Mouse (Mus musculus) R1 (cell line): ENCODE measurements at regions not wholly inside any gene's neighbourhood (a gene's known extent, or its start where the extent isn't known, plus 50 kb on each side); places are given as distances from the start of the nearest gene placed in this dataset.

Experiments used
- DNase-seq: peaks from one replicate; pipeline ENCODE4 v3.0.0-alpha.2; 2018; ENCODE audit warnings: low read depth, low spot score

- DNase-seq, result no peak
These were observed 585.0 kb upstream of the Cdh11 start for GRCm38 (mm10) chr8:103370394-103370793.

- no peak for DNase-seq
These were observed 587.6 kb upstream of the Cdh11 start for GRCm38 (mm10) chr8:103373007-103373406.

- DNase-seq, result no peak
These were observed 588.7 kb upstream of the Cdh11 start for GRCm38 (mm10) chr8:103374151-103374550.

- no peak for DNase-seq
These were observed 593.1 kb upstream of the Cdh11 start for GRCm38 (mm10) chr8:103378545-103378944.

- DNase-seq, result no peak
These were observed 596.1 kb upstream of the Cdh11 start for GRCm38 (mm10) chr8:103381575-103381974.

GRCm38 (mm10) chr8:103391359-103391758 is 605.9 kb upstream of the Cdh11 start:
- no peak for DNase-seq

GRCm38 (mm10) chr8:103395316-103395715 is 609.9 kb upstream of the Cdh11 start:
- no peak for DNase-seq

- DNase-seq, result no peak
These were observed 612.7 kb upstream of the Cdh11 start for GRCm38 (mm10) chr8:103398179-103398578.

- DNase-seq, result peak; percentile 29
These were observed 614.0 kb upstream of the Cdh11 start for GRCm38 (mm10) chr8:103399466-103399865.

GRCm38 (mm10) chr8:103400143-103400542 is 614.7 kb upstream of the Cdh11 start:
- DNase-seq, result no peak

- no peak for DNase-seq
These were observed 617.3 kb upstream of the Cdh11 start for GRCm38 (mm10) chr8:103402731-103403130.

- DNase-seq, result no peak
These were observed 618.4 kb upstream of the Cdh11 start for GRCm38 (mm10) chr8:103403826-103404225.

GRCm38 (mm10) chr8:103405787-103406186 is 620.3 kb upstream of the Cdh11 start:
- DNase-seq, result no peak

- no peak for DNase-seq
These were observed 621.5 kb upstream of the Cdh11 start for GRCm38 (mm10) chr8:103406921-103407320.

- no peak for DNase-seq
These were observed 622.2 kb upstream of the Cdh11 start for GRCm38 (mm10) chr8:103407631-103408030.

- no peak for DNase-seq
These were observed 623.0 kb upstream of the Cdh11 start for GRCm38 (mm10) chr8:103408411-103408810.

- DNase-seq, result peak; percentile 72
These were observed 623.7 kb upstream of the Cdh11 start for GRCm38 (mm10) chr8:103409121-103409551.

- peak; percentile 12 for DNase-seq
These were observed 627.3 kb upstream of the Cdh11 start for GRCm38 (mm10) chr8:103412731-103413130.

GRCm38 (mm10) chr8:103413589-103414575 is 628.4 kb upstream of the Cdh11 start:
- DNase-seq, result no peak

- DNase-seq, result no peak
These were observed 637.0 kb upstream of the Cdh11 start for GRCm38 (mm10) chr8:103422313-103422973.

- no peak for DNase-seq
These were observed 640.5 kb upstream of the Cdh11 start for GRCm38 (mm10) chr8:103425967-103426366.

- no peak for DNase-seq
These were observed 645.5 kb upstream of the Cdh11 start for GRCm38 (mm10) chr8:103430874-103431492.
